Mouse (Mus musculus) heart, adult 2 months (tissue): Measurements from ENCODE around the gene Nkapd1. TPM values are rescaled to one million over a fixed set of nuclear protein-coding genes. Genes with fewer than 3 reads are reported as not detected.
"Not testable (repeated sequence)": the region's sequence is repeated elsewhere in the genome, so short reads cannot be mapped to it uniquely, and the experiment has no call there.

ENCODE experiments used
- DNase-seq, 2 experiments: peaks; one replicate each; pipeline ENCODE4 v3.0.0; 2021
- H3K27ac ChIP-seq: fragments of 200-600 bp; 2 replicates; pipeline ENCODE4 v1.8.1; 2022
- H3K27me3 ChIP-seq: fragments of 200-500 bp; 2 replicates; pipeline ENCODE4 v1.6.1; 2012; ENCODE audit warnings: mild to moderate bottlenecking, low read length, inconsistent platforms, mixed read lengths; ENCODE audit not compliant: control insufficient read depth, insufficient read depth
- H3K36me3 ChIP-seq: fragments of 200-500 bp; 2 replicates; pipeline ENCODE4 v1.6.1; 2012; ENCODE audit warnings: low read length, inconsistent platforms; ENCODE audit not compliant: control insufficient read depth, insufficient read depth
- H3K4me1 ChIP-seq: fragments of 200-500 bp; 2 replicates; pipeline ENCODE4 v1.6.1; 2011; ENCODE audit warnings: low read length; ENCODE audit not compliant: control insufficient read depth, insufficient read depth
- H3K4me3 ChIP-seq: fragments of 200-600 bp; 2 replicates; pipeline ENCODE4 v1.8.1; 2022
- H3K79me2 ChIP-seq: fragments of 200-500 bp; replicated peaks from 2 replicates; pipeline ENCODE4 v1.6.1; 2012; ENCODE audit warnings: mild to moderate bottlenecking, inconsistent platforms, low read length, moderate library complexity, mixed read lengths; ENCODE audit not compliant: control insufficient read depth, insufficient read depth
- H3K9ac ChIP-seq: fragments of 200-500 bp; 2 replicates; pipeline ENCODE4 v1.6.1; 2012; ENCODE audit warnings: low read depth, mild to moderate bottlenecking, control low read depth, inconsistent platforms, low read length, mixed read lengths
- CTCF ChIP-seq: fragments of 200-600 bp; IDR thresholded peaks from 2 replicates; pipeline ENCODE4 v1.8.1; 2022; ENCODE audit warnings: antibody characterized with exemption, mild to moderate bottlenecking, moderate library complexity
- EP300 ChIP-seq: fragments of 200-500 bp; IDR thresholded peaks from 2 replicates; pipeline ENCODE4 v1.6.1; 2011; ENCODE audit warnings: low read depth, low read length, control low read depth; ENCODE audit not compliant: insufficient read depth
- POLR2A ChIP-seq: fragments of 200-500 bp; IDR thresholded peaks from 2 replicates; pipeline ENCODE4 v1.6.1; 2011; ENCODE audit warnings: mild to moderate bottlenecking, low read depth, low read length, control low read depth; ENCODE audit not compliant: insufficient read depth
- WGBS: fragments of 180-500 bp; shearing (Covaris S2); methylation state at CpG from one replicate; pipeline ENCODE4 v1.1.7; 2018; 5-methylcytosine and 5-hydroxymethylcytosine counted together
- intact Hi-C: fragments of 180-260 bp; cut with DNase I; formaldehyde crosslinking; loops from one replicate; pipeline ENCODE4 v1.15.1; 2025
- polyA plus RNA-seq: library from polyadenylated mRNA; depleted of rRNA; stranded (reverse); fragments of >200 nt; gene quantifications from 2 replicates; pipeline ENCODE4 v1.2.3, GENCODE M21; 2012
- total RNA-seq, 2 experiments: library from RNA; stranded (reverse); gene quantifications; 2 replicates each; pipeline ENCODE4 v1.2.3; 2021

Nkapd1 gene
- total and polyA plus RNA-seq, 3 experiments, result 3.1 to 13.2 (median 11.9) TPM

DNA sequence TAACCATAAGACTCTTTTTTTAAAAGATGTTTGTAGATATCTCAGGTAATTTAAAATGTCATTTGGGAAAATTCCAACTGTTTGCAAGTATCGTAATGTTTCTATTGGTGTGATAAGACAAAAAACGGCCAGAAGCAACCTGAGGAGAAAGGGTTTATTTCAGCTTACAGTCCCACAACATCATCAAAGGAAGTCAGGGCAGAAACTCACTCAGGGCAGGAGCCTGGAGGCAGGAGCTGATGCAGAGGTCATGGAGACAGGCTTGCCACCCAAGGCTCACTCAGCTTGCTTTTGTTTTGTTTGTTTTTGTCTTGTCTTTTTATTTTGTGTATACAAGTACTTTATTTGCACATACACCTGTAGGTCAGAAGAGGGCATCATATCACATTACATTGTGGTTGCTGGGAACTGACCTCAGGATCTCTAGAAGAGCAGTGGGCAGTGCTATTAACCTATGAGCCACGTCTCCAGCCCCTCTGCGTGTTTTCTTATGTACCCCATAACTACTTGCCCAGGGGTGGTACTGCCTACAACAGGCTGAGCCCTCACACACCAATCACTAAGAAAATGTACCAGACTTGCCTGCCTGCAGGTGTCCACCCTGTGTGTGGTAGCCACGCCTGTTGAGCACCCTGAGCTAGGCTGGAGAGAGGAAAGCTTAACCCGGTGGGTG lies 14.9 kb upstream of the Nkapd1 start:
- peak; percentile 32; the same call in 1 of the 2 replicates for TF ChIP-seq CTCF
- TF ChIP-seq EP300, result no peak
- no peak for TF ChIP-seq POLR2A
- intact Hi-C loops, result no loop called here

DNA sequence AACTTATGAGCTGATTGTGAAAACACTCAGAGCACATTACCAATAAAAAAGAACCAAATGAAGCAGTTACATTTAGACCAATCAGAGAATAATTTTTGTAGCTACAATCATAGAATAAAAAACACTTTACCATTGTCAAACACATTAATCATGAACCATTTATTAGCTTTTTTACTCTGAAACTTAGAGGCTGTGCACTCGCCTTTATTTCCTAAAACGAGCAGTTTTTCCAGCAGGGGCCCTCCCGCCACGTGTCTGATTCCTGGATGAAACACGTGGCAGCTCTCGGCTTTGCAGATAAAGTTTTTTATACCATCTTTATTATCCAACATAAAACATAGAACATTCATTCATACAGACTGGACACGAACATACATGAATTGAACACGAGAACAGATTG lies 13.6 kb upstream of the Nkapd1 start:
- H3K36me3 ChIP-seq, H3K4me3 ChIP-seq, DNase-seq, H3K79me2 ChIP-seq, H3K9ac ChIP-seq, H3K4me1 ChIP-seq, H3K27ac ChIP-seq, intact Hi-C loops, H3K27me3 ChIP-seq: not testable (repeated sequence)
- 83% methylated on average over 6 of the region's 8 CpGs for WGBS

More for the DNA sequence above, 14.9 kb upstream of the Nkapd1 start:
- Histone ChIP-seq H3K36me3 (no peaks in the 10 kb centered on the region; the same call in 1 of the 2 replicates), H3K4me1 (no peaks in the 10 kb centered on the region), H3K27me3 (no peaks in the 10 kb centered on the region), H3K9ac (no peak overlapping the region), H3K27ac (no peak overlapping the region), H3K4me3 (no peak overlapping the region), H3K79me2 (no peaks in the 10 kb centered on the region)
- DNase-seq, result no peak
- WGBS, result 88% methylated on average over 6 of the region's 6 CpGs

DNA sequence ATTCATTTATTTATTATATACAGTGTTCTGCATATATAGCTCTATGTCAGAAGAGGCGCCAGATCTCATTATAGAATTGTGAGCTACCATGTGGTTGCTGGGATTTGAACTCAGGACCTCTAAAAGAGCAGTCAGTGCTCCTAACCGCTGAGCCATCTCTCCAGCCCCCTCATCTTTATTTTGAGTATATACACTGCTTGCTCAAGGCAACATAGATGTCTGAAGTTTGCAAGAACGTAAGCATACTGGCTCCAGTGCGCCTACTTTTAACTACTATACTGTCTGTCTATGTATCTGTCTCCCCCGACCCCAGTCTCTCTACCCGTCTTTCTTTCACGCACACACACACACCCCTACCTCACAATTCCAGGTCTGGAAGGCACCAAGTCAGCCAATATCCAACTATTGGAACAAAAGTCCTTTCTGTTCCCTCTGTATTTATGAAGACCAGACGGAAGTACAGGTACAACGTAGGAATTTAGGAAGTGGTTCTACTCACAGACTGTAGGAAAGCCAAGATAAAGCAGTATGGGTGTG lies 598 bp upstream of the Nkapd1 start:
- no peak for DNase-seq
- Histone ChIP-seq H3K79me2 (peaks cover 1% of the 10 kb centered on the region; the same call in 1 of the 2 replicates), H3K4me3 (peak overlapping the region; percentile 87), H3K9ac (no peak overlapping the region), H3K27ac (no peak overlapping the region; the same call in 1 of the 2 replicates), H3K4me1 (no peaks in the 10 kb centered on the region; the same call in 1 of the 2 replicates), H3K27me3 (no peaks in the 10 kb centered on the region), H3K36me3 (peaks cover 9% of the 10 kb centered on the region)
- intact Hi-C loops, result no loop called here
- WGBS, result 52% methylated on average over 9 of the region's 9 CpGs
- no peak for TF ChIP-seq CTCF
- no peak for TF ChIP-seq EP300
- no peak for TF ChIP-seq POLR2A

DNA sequence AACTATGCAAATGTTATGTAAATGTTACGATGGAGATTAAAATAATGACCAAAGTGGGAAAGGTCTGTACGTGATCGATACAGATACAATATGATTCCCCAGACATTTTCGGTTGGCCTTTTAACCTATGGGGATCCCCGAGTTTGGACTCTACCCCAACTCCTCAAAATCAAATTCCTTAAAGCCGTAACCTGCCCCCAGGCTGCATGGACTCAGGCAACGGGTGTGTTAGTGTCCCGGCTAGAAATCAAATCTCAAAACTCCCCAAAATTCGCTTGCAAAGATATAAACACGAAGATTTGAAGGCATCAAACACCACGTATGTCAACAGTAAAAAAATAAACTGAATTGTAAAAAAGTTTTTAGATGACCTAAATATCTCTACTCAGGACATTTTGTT lies 1.1 kb downstream of the Nkapd1 start:
- peak overlapping the region; percentile 87 for H3K27ac ChIP-seq
- WGBS, result 33% methylated on average over 11 of the region's 11 CpGs
- no peaks in the 10 kb centered on the region; the same call in 1 of the 2 replicates for H3K4me1 ChIP-seq
- no peak for DNase-seq
- H3K27me3 ChIP-seq, result no peaks in the 10 kb centered on the region
- TF ChIP-seq POLR2A, result no peak
- no peak for TF ChIP-seq CTCF
- TF ChIP-seq EP300, result no peak
- peak overlapping the region; percentile 87 for H3K4me3 ChIP-seq
- intact Hi-C loops, result no loop called here
- H3K79me2 ChIP-seq, result peaks cover 1% of the 10 kb centered on the region; the same call in 1 of the 2 replicates
- peak overlapping the region; percentile 80 for H3K9ac ChIP-seq
- peaks cover 9% of the 10 kb centered on the region for H3K36me3 ChIP-seq

DNA sequence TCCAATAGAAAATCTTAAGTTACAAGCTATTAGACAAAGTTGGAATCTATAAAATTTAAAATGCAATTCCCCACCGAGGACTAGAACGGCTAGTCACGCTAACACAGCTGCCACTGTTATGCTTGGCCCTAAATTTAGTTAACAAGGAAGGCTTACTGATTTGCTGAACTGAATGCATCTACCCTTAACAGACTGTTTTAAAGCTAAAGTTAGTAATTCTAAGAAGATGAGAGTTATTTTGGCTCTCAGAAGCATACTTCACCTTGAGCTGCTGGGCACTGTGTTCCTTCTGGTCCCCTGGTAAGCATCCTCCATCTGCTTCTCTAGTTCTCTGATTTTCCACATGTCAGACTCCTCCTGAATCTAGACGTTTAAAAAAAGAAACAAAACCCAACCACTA lies 5.1 kb downstream of the Nkapd1 start:
- intact Hi-C loops, result no loop called here

DNA sequence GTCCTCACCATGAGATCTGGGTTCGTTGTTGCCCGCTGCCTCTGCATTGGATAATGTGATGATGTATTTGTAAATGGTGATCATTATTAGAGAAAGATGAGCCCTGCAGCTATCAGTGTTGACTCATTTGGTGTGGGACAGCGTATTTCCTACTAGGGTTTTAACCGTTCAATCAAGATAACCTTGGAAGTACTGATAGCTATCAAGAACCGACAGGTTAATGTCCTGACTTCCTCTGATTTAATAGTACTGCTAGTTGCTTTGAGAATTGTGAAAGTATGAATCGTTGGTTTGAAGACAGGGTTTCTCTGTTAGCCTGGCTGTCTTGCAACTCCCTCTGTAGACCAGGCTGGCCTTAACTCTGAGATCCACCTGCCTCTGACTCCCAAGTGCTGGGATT lies 12.9 kb downstream of the Nkapd1 start:
- no peak for DNase-seq
- no peaks in the 10 kb centered on the region for H3K27me3 ChIP-seq
- peaks cover 10% of the 10 kb centered on the region for H3K4me1 ChIP-seq
- no peak for TF ChIP-seq CTCF
- no peak for TF ChIP-seq POLR2A
- no peak for TF ChIP-seq EP300
- intact Hi-C loops, result loop anchor here (1.0 to 5.0 kb wide), 3 partner anchors 10 to 163 kb away; partner anchors contain the start of genes Dlat and Fdxacb1
- H3K79me2 ChIP-seq, result peaks cover 2% of the 10 kb centered on the region; the same call in 1 of the 2 replicates
- H3K36me3 ChIP-seq, result peaks cover 9% of the 10 kb centered on the region
- peak overlapping the region; percentile 92 for H3K4me3 ChIP-seq
- 2% methylated on average over 6 of the region's 6 CpGs for WGBS
- H3K9ac ChIP-seq, result peak overlapping the region; percentile 85
- H3K27ac ChIP-seq, result peak overlapping the region; percentile 93

More for the DNA sequence above, 5.1 kb downstream of the Nkapd1 start:
- Histone ChIP-seq H3K4me1 (no peaks in the 10 kb centered on the region), H3K79me2 (peaks cover 1% of the 10 kb centered on the region; the same call in 1 of the 2 replicates), H3K4me3 (no peak overlapping the region), H3K36me3 (peaks cover 14% of the 10 kb centered on the region), H3K27ac (no peak overlapping the region), H3K27me3 (no peaks in the 10 kb centered on the region), H3K9ac (no peak overlapping the region)
- no peak for TF ChIP-seq POLR2A
- TF ChIP-seq EP300, result no peak
- TF ChIP-seq CTCF, result no peak
- DNase-seq, result no peak
- WGBS, result 69% methylated on average over 4 of the region's 4 CpGs
